Mouse (Mus musculus) cerebellum, adult 2 months (tissue): ENCODE data around the gene Pex5l.

Experiments used
- CTCF ChIP-seq: fragments of 200-500 bp; IDR thresholded peaks from 2 replicates; pipeline ENCODE4 v1.5.1; 2011; ENCODE audit warnings: low read depth, mild to moderate bottlenecking, control low read depth, low read length, moderate library complexity, borderline replicate concordance; ENCODE audit not compliant: insufficient read depth
- POLR2A ChIP-seq: fragments of 200-500 bp; IDR thresholded peaks from 2 replicates; pipeline ENCODE4 v1.6.1; 2011; ENCODE audit warnings: low read length, control low read depth, borderline replicate concordance; ENCODE audit not compliant: insufficient read depth

DNA sequence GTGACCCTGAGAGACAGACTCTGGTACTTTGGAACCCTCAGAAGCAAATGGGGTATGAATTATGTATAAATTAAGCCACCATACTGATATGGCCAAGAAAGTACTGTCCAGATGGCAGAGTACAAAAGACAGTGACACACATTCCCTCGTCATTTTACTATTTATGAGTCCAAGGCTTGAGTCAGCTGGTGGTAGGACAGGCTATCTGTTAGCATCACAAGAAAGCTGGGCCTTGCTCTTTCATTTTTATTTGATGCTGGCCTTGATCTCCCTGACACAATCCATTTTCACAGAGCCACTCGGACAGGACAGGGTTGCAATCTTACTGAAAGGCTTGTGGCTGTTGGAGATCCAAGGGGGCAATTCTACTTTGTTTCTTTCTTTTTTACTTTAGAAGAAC is 67.4 kb downstream of the Pex5l start:
- no peak for TF ChIP-seq CTCF
- TF ChIP-seq POLR2A, result no peak
